Mouse (Mus musculus) lung, adult 2 months (tissue): Measurements from ENCODE around the gene E330009J07Rik. TPM values are rescaled to one million over a fixed set of nuclear protein-coding genes. Genes with fewer than 3 reads are reported as not detected.

Experiments
- DNase-seq: peaks from one replicate; pipeline ENCODE4 v3.0.0; 2022
- H3K4me1 ChIP-seq: fragments of 200-500 bp; 2 replicates; pipeline ENCODE4 v1.6.1; 2011; ENCODE audit warnings: low read length; ENCODE audit not compliant: control insufficient read depth, insufficient read depth
- H3K4me3 ChIP-seq: fragments of 200-500 bp; replicated peaks from 2 replicates; pipeline ENCODE3; 2011; ENCODE audit warnings: low read depth, mild to moderate bottlenecking, control low read depth, low read length; ENCODE audit errors: extremely low read depth
- CTCF ChIP-seq: fragments of 200-500 bp; IDR thresholded peaks from 2 replicates; pipeline ENCODE4 v1.5.1; 2011; ENCODE audit warnings: mild to moderate bottlenecking, low read length, control low read depth; ENCODE audit not compliant: insufficient read depth
- POLR2A ChIP-seq: fragments of 200-500 bp; IDR thresholded peaks from 2 replicates; pipeline ENCODE4 v1.6.1; 2011; ENCODE audit warnings: low read depth, mild to moderate bottlenecking, control low read depth, low read length, borderline replicate concordance; ENCODE audit errors: extremely low read depth
- WGBS: fragments of 180-500 bp; shearing (Covaris S2); methylation state at CpG from one replicate; pipeline ENCODE4 v1.1.7; 2018; 5-methylcytosine and 5-hydroxymethylcytosine counted together
- polyA plus RNA-seq: library from polyadenylated mRNA; depleted of rRNA; stranded (reverse); fragments of >200 nt; gene quantifications from 2 replicates; pipeline ENCODE4 v1.2.3, GENCODE M21; 2012

E330009J07Rik gene
- polyA plus RNA-seq, 1 experiment, result 5.8 TPM

DNA sequence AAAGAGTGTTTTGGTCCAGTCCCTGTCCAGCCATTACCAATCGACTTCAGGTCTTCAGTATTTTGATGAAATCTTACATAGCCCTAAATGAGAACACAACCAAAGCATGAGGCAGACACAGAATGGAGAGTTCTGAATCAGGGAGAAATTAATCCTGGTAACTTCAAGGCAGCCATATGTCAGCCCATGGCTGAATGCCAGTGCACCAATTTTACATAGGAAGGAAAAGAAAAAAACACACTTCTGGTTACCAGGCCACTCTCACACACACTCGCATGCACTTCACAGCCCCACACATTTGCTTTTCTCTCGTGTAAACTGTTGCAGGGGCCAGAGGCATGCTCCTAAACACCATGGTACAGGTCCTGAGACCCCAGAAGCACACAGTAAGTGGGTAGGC lies 5.1 kb downstream of the E330009J07Rik start:
- TF ChIP-seq POLR2A, result no peak
- no peak for TF ChIP-seq CTCF
- peaks cover 3% of the 10 kb centered on the region; the same call in 1 of the 2 replicates for H3K4me1 ChIP-seq
- DNase-seq, result no peak
- H3K4me3 ChIP-seq, result no peak overlapping the region
- WGBS, result 67% methylated on average over 3 of the region's 3 CpGs

GRCm38 (mm10) chr6:40430251-40430650 lies 5.7 kb downstream of the E330009J07Rik start:
- TF ChIP-seq CTCF (no peak), POLR2A (no peak)
- DNase-seq, result no peak
- 68% methylated on average over 3 of the region's 3 CpGs for WGBS
- H3K4me3 ChIP-seq, result no peak overlapping the region
- peaks cover 3% of the 10 kb centered on the region; the same call in 1 of the 2 replicates for H3K4me1 ChIP-seq

- peak; percentile 19 for DNase-seq
- 29% methylated on average over 4 of the region's 4 CpGs for WGBS
- TF ChIP-seq POLR2A (no peak), CTCF (no peak)
- peaks cover 3% of the 10 kb centered on the region; the same call in 1 of the 2 replicates for H3K4me1 ChIP-seq
- no peak overlapping the region for H3K4me3 ChIP-seq
Measured at GRCm38 (mm10) chr6:40429521-40429931, 6.4 kb downstream of the E330009J07Rik start.

GRCm38 (mm10) chr6:40428696-40429095 lies 7.2 kb downstream of the E330009J07Rik start:
- peaks cover 3% of the 10 kb centered on the region; the same call in 1 of the 2 replicates for H3K4me1 ChIP-seq
- no peak for DNase-seq
- no peak overlapping the region for H3K4me3 ChIP-seq
- WGBS, result 49% methylated on average over 3 of the region's 3 CpGs
- TF ChIP-seq POLR2A, result no peak
- TF ChIP-seq CTCF, result no peak

- Histone ChIP-seq H3K4me3 (no peak overlapping the region), H3K4me1 (peaks cover 3% of the 10 kb centered on the region; the same call in 1 of the 2 replicates)
- no peak for DNase-seq
- TF ChIP-seq CTCF, result no peak
- TF ChIP-seq POLR2A, result no peak
- WGBS, result 91% methylated on average over 7 of the region's 7 CpGs
Measured at GRCm38 (mm10) chr6:40427441-40427840, 8.5 kb downstream of the E330009J07Rik start.

DNA sequence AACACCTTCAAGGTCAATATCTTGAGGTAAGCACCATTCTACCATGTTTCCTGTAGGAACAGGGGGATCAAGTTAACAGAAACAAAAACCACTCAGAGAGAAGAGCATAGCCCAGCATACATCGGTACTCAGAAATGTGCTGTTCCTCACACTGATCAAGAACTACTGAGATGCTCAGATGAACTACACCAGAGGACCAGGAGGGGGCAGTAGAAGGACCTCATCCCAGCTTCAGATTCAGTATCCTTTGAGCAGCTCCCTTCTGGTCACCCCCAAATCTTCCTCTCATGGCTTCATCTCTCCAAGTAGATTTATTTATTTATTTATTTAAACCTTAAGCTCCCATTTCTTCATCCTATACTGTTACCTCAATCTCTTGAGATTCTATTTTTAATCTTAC lies 12.2 kb downstream of the E330009J07Rik start:
- H3K4me1 ChIP-seq, result no peaks in the 10 kb centered on the region
- peak; percentile 41 for DNase-seq
- TF ChIP-seq POLR2A, result no peak
- TF ChIP-seq CTCF, result peak; percentile 63
- 45% methylated on average over 1 of the region's 1 CpGs for WGBS
- no peak overlapping the region for H3K4me3 ChIP-seq

DNA sequence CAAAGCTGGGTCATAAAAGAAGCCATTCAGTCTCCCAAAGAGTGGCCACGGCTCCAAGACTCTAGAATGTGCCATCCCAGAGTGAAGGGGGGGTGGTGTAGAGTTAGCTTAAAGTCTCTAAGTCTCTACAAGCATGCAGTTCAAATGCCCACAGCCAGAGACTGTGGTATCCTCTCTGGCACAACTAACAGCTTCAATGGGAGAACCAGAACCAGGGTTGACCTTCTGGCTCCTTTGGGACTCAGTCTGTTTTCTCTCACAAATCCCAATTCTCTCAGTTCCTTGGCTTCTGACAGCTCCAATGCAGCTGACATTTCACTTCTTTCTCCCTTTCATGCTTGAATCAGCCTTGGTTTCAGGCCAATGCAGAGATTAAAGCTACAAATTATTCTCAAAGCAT lies 12.9 kb downstream of the E330009J07Rik start:
- no peak for TF ChIP-seq POLR2A
- TF ChIP-seq CTCF, result no peak
- H3K4me3 ChIP-seq, result no peak overlapping the region
- H3K4me1 ChIP-seq, result no peaks in the 10 kb centered on the region
- DNase-seq, result no peak
- 83% methylated on average over 1 of the region's 1 CpGs for WGBS

GRCm38 (mm10) chr6:40421099-40421498 lies 14.8 kb downstream of the E330009J07Rik start:
- Histone ChIP-seq H3K4me3 (no peak overlapping the region), H3K4me1 (no peaks in the 10 kb centered on the region)
- 96% methylated on average over 6 of the region's 6 CpGs for WGBS
- TF ChIP-seq CTCF, result no peak
- no peak for TF ChIP-seq POLR2A
- no peak for DNase-seq

- no peak for DNase-seq
- 90% methylated on average over 4 of the region's 4 CpGs for WGBS
- no peak overlapping the region for H3K4me3 ChIP-seq
- TF ChIP-seq CTCF, result no peak
- TF ChIP-seq POLR2A, result no peak
- H3K4me1 ChIP-seq, result no peaks in the 10 kb centered on the region
Measured at GRCm38 (mm10) chr6:40418386-40418785, 17.5 kb downstream of the E330009J07Rik start.

DNA sequence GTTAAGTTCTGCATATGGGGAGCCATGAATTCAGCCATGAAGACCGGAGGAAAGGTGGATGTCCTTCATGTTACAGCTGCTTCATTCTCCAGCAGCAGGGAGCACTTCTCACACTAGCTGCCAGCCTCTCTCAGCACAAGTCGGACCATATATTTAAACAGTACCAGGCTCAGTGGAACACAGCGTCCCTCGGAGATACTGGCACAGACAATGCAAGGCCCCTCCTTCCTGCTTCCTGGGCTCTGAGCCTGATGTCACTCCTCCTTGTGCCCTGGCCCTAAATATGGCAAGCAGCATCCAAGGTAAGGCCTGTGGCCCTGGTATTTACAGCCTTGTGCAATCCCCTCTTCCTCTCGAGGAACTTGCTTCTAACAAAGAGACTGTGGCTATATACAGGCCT lies 20.1 kb downstream of the E330009J07Rik start:
- no peak for TF ChIP-seq CTCF
- TF ChIP-seq POLR2A, result no peak
- WGBS, result 68% methylated on average over 5 of the region's 5 CpGs
- H3K4me1 ChIP-seq, result no peaks in the 10 kb centered on the region
- DNase-seq, result no peak
- no peak overlapping the region for H3K4me3 ChIP-seq

DNA sequence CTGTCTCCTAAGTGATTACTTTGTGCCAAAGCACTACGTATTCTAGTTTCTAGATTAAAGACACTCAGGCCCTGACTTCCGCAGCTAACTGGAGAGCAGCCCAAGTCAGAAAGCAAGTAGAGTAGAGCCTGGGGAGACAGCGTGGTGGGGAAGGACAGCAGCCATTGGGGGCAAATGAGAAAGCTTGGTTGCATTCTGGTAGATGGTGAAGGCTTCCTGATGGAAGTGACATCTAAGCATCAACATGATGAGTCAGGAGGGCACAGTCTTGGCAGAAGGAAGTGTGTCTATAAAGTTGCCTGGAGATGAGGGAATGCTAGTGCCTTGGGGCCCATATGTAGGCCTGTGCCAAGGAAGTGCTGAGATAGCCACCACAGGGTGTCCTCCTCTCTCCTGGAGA lies 22.4 kb downstream of the E330009J07Rik start:
- no peak overlapping the region for H3K4me3 ChIP-seq
- WGBS, result 93% methylated on average over 3 of the region's 3 CpGs
- TF ChIP-seq CTCF (no peak), POLR2A (no peak)
- no peaks in the 10 kb centered on the region for H3K4me1 ChIP-seq
- no peak for DNase-seq
